Mouse (Mus musculus): ENCODE measurements at regions not wholly inside any gene's neighbourhood (a gene's known extent, or its start where the extent isn't known, plus 50 kb on each side); places are given as distances from the start of the nearest gene placed in this dataset.

GRCm38 (mm10) chr14:45810101-45810500 lies 152.2 kb upstream of the Ddhd1 start:
- DNase-seq (ENCODE audit: low read depth, low spot score), result no peak
- H3K27me3 ChIP-seq (ENCODE audit: control insufficient read depth in 1 of 2, insufficient read depth in 2 of 2, low read length in 2 of 2), result no peaks in the 10 kb centered on the region
- TF ChIP-seq GABPA (IDR thresholded peaks at IDR 0.05; ENCODE audit: low read depth, low read length) (no peak), MEF2A (IDR thresholded peaks at IDR 0.05; ENCODE audit: extremely low read depth, insufficient replicate concordance, low read depth, low read length, poor library complexity, severe bottlenecking) (no peak), ZNF384 (IDR thresholded peaks at IDR 0.05; ENCODE audit: low read depth, low read length) (no peak), TAL1 (IDR thresholded peaks at IDR 0.05; ENCODE audit: low read length) (no peak), TCF12 (IDR thresholded peaks at IDR 0.05; ENCODE audit: low read depth, low read length) (no peak), MYB (IDR thresholded peaks at IDR 0.05; ENCODE audit: low read depth, low read length) (no peak), RAD21 (IDR thresholded peaks at IDR 0.05; ENCODE audit: low read depth, low read length) (no peak), ZC3H11A (IDR thresholded peaks at IDR 0.05; ENCODE audit: low read depth, low read length) (no peak), SIN3A (IDR thresholded peaks at IDR 0.05; ENCODE audit: low read length) (no peak), TBP (IDR thresholded peaks at IDR 0.05; ENCODE audit: low read depth, low read length) (no peak), USF1 (IDR thresholded peaks at IDR 0.05; ENCODE audit: low read depth, low read length) (no peak), POLR2AphosphoS5 (IDR thresholded peaks at IDR 0.05; ENCODE audit: borderline replicate concordance, low read depth, low read length) (no peak), CHD2 (IDR thresholded peaks at IDR 0.05; ENCODE audit: low read length) (no peak), ELF1 (IDR thresholded peaks at IDR 0.05; ENCODE audit: low read depth, low read length) (no peak), GATA1 (IDR thresholded peaks at IDR 0.05; ENCODE audit: low read depth, low read length) (no peak), SMC3 (IDR thresholded peaks at IDR 0.05; ENCODE audit: low read depth, low read length) (no peak)
- H3K36me3 ChIP-seq (ENCODE audit: control insufficient read depth in 1 of 2, insufficient read depth in 2 of 2, low read length in 2 of 2), result no peaks in the 10 kb centered on the region
- H3K9me3 ChIP-seq (replicated peaks; ENCODE audit: insufficient read depth, low read length), result no peaks in the 10 kb centered on the region
- H3K4me3 ChIP-seq (ENCODE audit: control insufficient read depth in 1 of 2, insufficient read depth in 1 of 2, low read depth in 2 of 2, low read length in 2 of 2), result no peak overlapping the region
- H3K27ac ChIP-seq (ENCODE audit: control insufficient read depth, low read depth, low read length), result no peak overlapping the region
- H3K79me2 ChIP-seq (ENCODE audit: control insufficient read depth, insufficient read depth, low read length, poor library complexity), result no peaks in the 10 kb centered on the region
- no peaks in the 10 kb centered on the region for H3K4me1 ChIP-seq (ENCODE audit: control insufficient read depth in 1 of 2, insufficient read depth in 2 of 2, low read length in 2 of 2)
- no peak overlapping the region for H3K9ac ChIP-seq (ENCODE audit: control insufficient read depth, low read depth, low read length, poor library complexity, severe bottlenecking)

GRCm38 (mm10) chr14:45810630-45811029 lies 152.7 kb upstream of the Ddhd1 start:
- Histone ChIP-seq H3K9ac (ENCODE audit: control insufficient read depth, low read depth, low read length, poor library complexity, severe bottlenecking) (no peak overlapping the region), H3K27me3 (ENCODE audit: control insufficient read depth in 1 of 2, insufficient read depth in 2 of 2, low read length in 2 of 2) (no peaks in the 10 kb centered on the region), H3K79me2 (ENCODE audit: control insufficient read depth, insufficient read depth, low read length, poor library complexity) (no peaks in the 10 kb centered on the region), H3K4me3 (ENCODE audit: control insufficient read depth in 1 of 2, insufficient read depth in 1 of 2, low read depth in 2 of 2, low read length in 2 of 2) (no peak overlapping the region), H3K4me1 (ENCODE audit: control insufficient read depth in 1 of 2, insufficient read depth in 2 of 2, low read length in 2 of 2) (no peaks in the 10 kb centered on the region), H3K27ac (ENCODE audit: control insufficient read depth, low read depth, low read length) (no peak overlapping the region), H3K9me3 (replicated peaks; ENCODE audit: insufficient read depth, low read length) (no peaks in the 10 kb centered on the region), H3K36me3 (ENCODE audit: control insufficient read depth in 1 of 2, insufficient read depth in 2 of 2, low read length in 2 of 2) (no peaks in the 10 kb centered on the region)
- no peak for TF ChIP-seq ELF1 (IDR thresholded peaks at IDR 0.05; ENCODE audit: low read depth, low read length)
- no peak for TF ChIP-seq GATA1 (IDR thresholded peaks at IDR 0.05; ENCODE audit: low read depth, low read length)
- no peak for TF ChIP-seq CHD2 (IDR thresholded peaks at IDR 0.05; ENCODE audit: low read length)
- TF ChIP-seq MAFK (IDR thresholded peaks at IDR 0.05; ENCODE audit: borderline replicate concordance, low read depth, low read length), result no peak
- no peak for TF ChIP-seq CTCF (IDR thresholded peaks at IDR 0.05 in 2 of 3, conservative IDR thresholded peaks at IDR 0.05 in 1 of 3; ENCODE audit: control insufficient read depth in 1 of 3, insufficient read depth in 1 of 3, low read depth in 2 of 3, low read length in 3 of 3, poor library complexity in 1 of 3, severe bottlenecking in 1 of 3)
- no peak for TF ChIP-seq ZMIZ1 (IDR thresholded peaks at IDR 0.05; ENCODE audit: low read depth, low read length)
- TF ChIP-seq BHLHE40 (IDR thresholded peaks at IDR 0.05; ENCODE audit: borderline replicate concordance, low read depth, low read length), result no peak
- no peak for DNase-seq (ENCODE audit: low read depth, low spot score)

Measured in MEL (cell line).